Mouse (Mus musculus) liver, embryonic 13.5 days (tissue): ENCODE data around the gene Ap2s1. TPM values are rescaled to one million over a fixed set of nuclear protein-coding genes. Genes with fewer than 3 reads are reported as not detected.

Experiments
- polyA plus RNA-seq: library from polyadenylated mRNA; unstranded; fragments of >200 nt; fragmentation: Nextera tagmentation; extraction: Ambion mirVana; gene quantifications from 2 replicates; pipeline ENCODE4 v1.2.1, GENCODE M21; 2015

The Ap2s1 gene
- polyA plus RNA-seq, 1 experiment from 2014 or later: 202 TPM

Other genes with a start within 250 kb of the Ap2s1 start
- gene Arhgap35, start 123.4 kb upstream of the Ap2s1 start, polyA plus RNA-seq: 1.7 and 2.3 TPM in 2 replicates
- gene Ceacam15, start 62.7 kb upstream of the Ap2s1 start, polyA plus RNA-seq: not detected in 2 replicates
- gene Ceacam9, start 16.5 kb upstream of the Ap2s1 start, polyA plus RNA-seq: not detected in 2 replicates
- 92.3 and 93.0 TPM in 2 replicates for gene Slc1a5, start 42.9 kb downstream of the Ap2s1 start, polyA plus RNA-seq
- gene Strn4, start 77.5 kb downstream of the Ap2s1 start, polyA plus RNA-seq: 32.8 and 34.0 TPM in 2 replicates
- 10.0 and 10.7 TPM in 2 replicates for gene Fkrp, start 78.3 kb downstream of the Ap2s1 start, polyA plus RNA-seq
- 2.7 and 3.5 TPM in 2 replicates for gene Prkd2, start 104.5 kb downstream of the Ap2s1 start, polyA plus RNA-seq
- 0.15 and 0.17 TPM in 2 replicates for gene Dact3, start 136.9 kb downstream of the Ap2s1 start, polyA plus RNA-seq
- gene Gng8, start 153.4 kb downstream of the Ap2s1 start, polyA plus RNA-seq: 0.67 and 0.81 TPM in 2 replicates
- 1.0 and 1.5 TPM in 2 replicates for gene Ptgir, start 168.1 kb downstream of the Ap2s1 start, polyA plus RNA-seq
- 92.0 and 102 TPM in 2 replicates for gene Calm3, start 185.7 kb downstream of the Ap2s1 start, polyA plus RNA-seq
- gene Pnmal2, start 206.3 kb downstream of the Ap2s1 start, polyA plus RNA-seq: 0.34 and 0.61 TPM in 2 replicates
- gene Pnmal1, start 221.3 kb downstream of the Ap2s1 start, polyA plus RNA-seq: 0.07 and 0.10 TPM in 2 replicates
- gene Gm42372, start 244.7 kb downstream of the Ap2s1 start, polyA plus RNA-seq: 0.07 and 0.09 TPM in 2 replicates